In the genomic region with DNA sequence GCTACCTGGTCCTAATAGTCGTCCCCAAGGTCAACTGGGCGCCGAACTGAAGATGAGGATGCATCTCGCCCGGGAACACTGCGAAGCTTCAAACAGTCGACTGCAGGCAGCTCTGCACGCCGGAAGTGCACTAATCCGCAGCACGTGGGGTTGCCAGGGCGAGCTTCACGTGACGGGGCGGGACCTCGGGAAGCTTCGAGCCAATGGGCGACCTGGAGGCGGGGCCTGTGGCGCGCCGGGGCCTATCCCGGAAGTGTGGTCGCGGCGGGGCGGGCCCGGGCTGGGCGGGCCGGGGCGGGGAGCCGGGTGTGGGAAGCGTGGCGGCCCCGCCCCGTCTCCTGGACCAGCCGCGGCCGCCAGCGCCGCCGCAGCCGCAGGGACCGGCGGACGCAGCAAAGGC, we compare ENCODE assay signal across 8 mouse cellular contexts. TPM values are rescaled to one million over a fixed set of nuclear protein-coding genes. Genes with fewer than 3 reads are reported as not detected.
A peak's percentile ranks its signal among the peaks of the same experiment; 100 is the strongest.
DNase-seq lines count a peak whose midpoint lies in the region; ATAC-seq lines count a peak whose summit lies in the region.

A gene (plus strand): TSS at position 283 of the 400 bp plus-strand sequence.

- 0 out of 2 replicates have a peak, but pooled peaks cover 4% of the 10 kb centered on the region for H3K4me1 ChIP-seq in embryonic facial prominence, embryonic 12.5 days
- peaks cover 4% of the 10 kb centered on the region; the same call in 1 of the 2 replicates for H3K4me1 ChIP-seq in midbrain, embryonic 11.5 days (ENCODE audit: control insufficient read depth, insufficient read depth, low read length)

- no peak within 1 kb of the TSS for H3K27ac ChIP-seq in embryonic facial prominence, embryonic 12.5 days
- H3K27ac ChIP-seq in midbrain, embryonic 11.5 days (ENCODE audit: low read depth, low read length), result no peak within 1 kb of the TSS

- intact Hi-C loops in left cerebral cortex, postnatal 4 days (cut with DNase I), result no loop called here

- DNase-seq in adrenal gland, postnatal 36 days, result peak; percentile 91 to 95
- peak; percentile 100 for DNase-seq in heart, adult 11 months
- DNase-seq in kidney, adult 11 months, result peak; percentile 93
- DNase-seq in left cerebral cortex, postnatal 4 days, result peak; percentile 97
- DNase-seq in midbrain, embryonic 11.5 days (ENCODE audit: low spot score, missing footprints), result peak; percentile 98
- DNase-seq in right cerebral cortex, postnatal 4 days, result peak; percentile 95
- DNase-seq in yolk sac, embryonic 10.5 days (ENCODE audit: low spot score), result peak; percentile 93

- H3K9ac ChIP-seq in embryonic facial prominence, embryonic 12.5 days, result peak within 1 kb of the TSS; percentile 73
- peak within 1 kb of the TSS; percentile 80 for H3K9ac ChIP-seq in midbrain, embryonic 11.5 days (ENCODE audit: low read length)

- H3K4me3 ChIP-seq in embryonic facial prominence, embryonic 12.5 days, result peak within 1 kb of the TSS; percentile 79
- H3K4me3 ChIP-seq in midbrain, embryonic 11.5 days (ENCODE audit: low read depth, low read length), result peak within 1 kb of the TSS; percentile 71

- 2% methylated on average over 37 of the region's 46 CpGs for WGBS in embryonic facial prominence, embryonic 12.5 days
- WGBS in midbrain, embryonic 11.5 days, result 2% methylated on average over 42 of the region's 46 CpGs

- no peaks in the 10 kb centered on the region for H3K36me3 ChIP-seq in embryonic facial prominence, embryonic 12.5 days
- H3K36me3 ChIP-seq in midbrain, embryonic 11.5 days (ENCODE audit: control insufficient read depth, insufficient read depth, low read length), result no peaks in the 10 kb centered on the region

- ATAC-seq in embryonic facial prominence, embryonic 12.5 days (ENCODE audit: insufficient number of reproducible peaks, insufficient read depth, low FRiP score, low TSS enrichment), result peak; percentile 98
- peak; percentile 100 for ATAC-seq in midbrain, embryonic 11.5 days (ENCODE audit: low FRiP score)

- no peaks in the 10 kb centered on the region for H3K9me3 ChIP-seq in embryonic facial prominence, embryonic 12.5 days
- H3K9me3 ChIP-seq in midbrain, embryonic 11.5 days (ENCODE audit: control insufficient read depth, low read length), result no peaks in the 10 kb centered on the region; the same call in 1 of the 2 replicates

- H3K27me3 ChIP-seq in embryonic facial prominence, embryonic 12.5 days, result no peaks in the 10 kb centered on the region
- H3K27me3 ChIP-seq in midbrain, embryonic 11.5 days (ENCODE audit: control insufficient read depth, insufficient read depth, low read length), result peaks cover 7% of the 10 kb centered on the region

- peak within 1 kb of the TSS; percentile 96 for H3K4me2 ChIP-seq in embryonic facial prominence, embryonic 12.5 days (replicated peaks)
- H3K4me2 ChIP-seq in midbrain, embryonic 11.5 days, result peak within 1 kb of the TSS; percentile 99

RNA-seq across cellular contexts. Expression of the gene that starts here (rescaled TPM):
- 1 to 10 TPM; 1.3 to 1.9 TPM for total RNA-seq in adrenal gland, postnatal 36 days (2021)
- polyA plus RNA-seq in embryonic facial prominence, embryonic 12.5 days (2016; fragmentation: Nextera tagmentation; extraction: Ambion mirVana), result 11.1 and 11.3 TPM in 2 replicates
- total RNA-seq in left cerebral cortex, postnatal 4 days (2021), result 10 to 100 TPM; 15.9 to 16.7 TPM
- 18.0 and 20.7 TPM in 2 replicates for polyA plus RNA-seq in midbrain, embryonic 11.5 days (2014; fragmentation: Nextera tagmentation; extraction: Ambion mirVana)

Comparison
In these comparisons a context has a peak if more than half of its experiments do, and no peak if none do; other contexts are left out.
1. RNA of the gene that starts here (total RNA-seq): 15.9 to 16.7 TPM in left cerebral cortex, postnatal 4 days; 1.3 to 1.9 TPM in adrenal gland, postnatal 36 days; every median in the first group is over 4 times any median in the second.
2. Peak in every context shown above with its lines, with median percentiles within 50 percentile points of each other: DNase-seq.